Mouse (Mus musculus): Measurements from ENCODE around the gene Gnb4. TPM values are rescaled to one million over a fixed set of nuclear protein-coding genes. Genes with fewer than 3 reads are reported as not detected.

The Gnb4 gene
- total RNA-seq, 1 experiment from 2014 or later: 3.4 TPM

- no peak for ATAC-seq (ENCODE audit: extremely low read depth, insufficient number of reproducible peaks, low FRiP score, poor library complexity, severe bottlenecking)
Observed at GRCm38 (mm10) chr3:32537556-32537955, 78.8 kb downstream of the Gnb4 start.

- ATAC-seq (ENCODE audit: extremely low read depth, insufficient number of reproducible peaks, low FRiP score, poor library complexity, severe bottlenecking): no peak
Observed at GRCm38 (mm10) chr3:32535692-32536091, 80.7 kb downstream of the Gnb4 start.

Other genes with a start within 250 kb of the Gnb4 start
- gene Pik3ca, start 218.9 kb downstream of the Gnb4 start, total RNA-seq (2017): 63.8 and 67.9 TPM in 2 replicates
- 0.37 and 0.58 TPM in 2 replicates for gene Kcnmb3, start 124.4 kb downstream of the Gnb4 start, total RNA-seq (2017)
- 52.8 and 83.5 TPM in 2 replicates for gene Zfp639, start 106.3 kb downstream of the Gnb4 start, total RNA-seq (2017)
- gene Mfn1, start 87.1 kb downstream of the Gnb4 start, total RNA-seq (2017): 68.8 and 70.3 TPM in 2 replicates
- gene Actl6a, start 89.7 kb upstream of the Gnb4 start, total RNA-seq (2017): 44.3 and 46.5 TPM in 2 replicates
- 53.3 and 76.5 TPM in 2 replicates for gene Ndufb5, start 120.4 kb upstream of the Gnb4 start, total RNA-seq (2017)
- 5.4 and 7.3 TPM in 2 replicates for gene Mrpl47, start 121.0 kb upstream of the Gnb4 start, total RNA-seq (2017)
- not detected in 2 replicates for gene Usp13, start 201.0 kb upstream of the Gnb4 start, total RNA-seq (2017)

Measured in neutrophil, adult 5-6 weeks (primary cell).